Mouse (Mus musculus): Measurements from ENCODE around the gene Phf20. TPM values are rescaled to one million over a fixed set of nuclear protein-coding genes. Genes with fewer than 3 reads are reported as not detected.

The Phf20 gene
- polyA plus RNA-seq, 1 experiment from 2014 or later: 83.9 TPM

DNA sequence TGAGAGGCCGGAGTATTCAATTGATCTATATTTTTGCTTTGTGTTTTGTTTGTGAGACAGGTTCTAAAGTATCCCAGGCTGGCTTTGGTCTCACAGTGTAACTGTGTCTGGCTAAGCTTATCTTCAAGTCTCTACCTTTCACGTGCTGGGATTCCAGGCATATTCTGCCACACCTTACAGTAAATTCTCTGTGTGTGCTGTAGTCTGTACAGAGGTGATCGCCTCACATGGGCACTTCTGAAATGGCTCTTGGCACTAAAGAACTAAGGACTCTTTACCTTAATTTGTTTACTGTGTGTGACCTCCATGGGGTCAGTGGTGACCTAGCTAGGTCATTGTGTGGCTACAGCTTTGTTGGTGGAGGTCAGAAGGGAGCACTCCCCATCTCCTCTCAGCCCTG lies 99.9 kb downstream of the Phf20 start:
- Histone ChIP-seq H3K9ac (ENCODE audit: low read length) (no peak overlapping the region), H3K9me3 (ENCODE audit: control insufficient read depth, low read length) (no peaks in the 10 kb centered on the region), H3K36me3 (ENCODE audit: control insufficient read depth, insufficient read depth, low read length) (peaks cover 7% of the 10 kb centered on the region), H3K4me3 (ENCODE audit: low read depth, low read length) (no peak overlapping the region), H3K27me3 (ENCODE audit: control insufficient read depth, insufficient read depth, low read length) (no peaks in the 10 kb centered on the region), H3K4me1 (ENCODE audit: control insufficient read depth, insufficient read depth, low read length) (no peaks in the 10 kb centered on the region), H3K4me2 (ENCODE audit: low read depth) (no peak overlapping the region), H3K27ac (ENCODE audit: low read depth, low read length) (no peak overlapping the region)
- DNase-seq (ENCODE audit: low spot score) (no peak), ATAC-seq (ENCODE audit: insufficient read depth, low FRiP score, low TSS enrichment) (no peak)
- WGBS: 89% methylated on average over 3 of the region's 3 CpGs

GRCm38 (mm10) chr2:156297653-156298052 lies 101.4 kb downstream of the Phf20 start:
- H3K4me3 ChIP-seq (ENCODE audit: low read depth, low read length): no peak overlapping the region
- H3K4me1 ChIP-seq (ENCODE audit: control insufficient read depth, insufficient read depth, low read length): no peaks in the 10 kb centered on the region
- DNase-seq (ENCODE audit: low spot score) (no peak), ATAC-seq (ENCODE audit: insufficient read depth, low FRiP score, low TSS enrichment) (no peak)
- no peak overlapping the region for H3K27ac ChIP-seq (ENCODE audit: low read depth, low read length)
- H3K36me3 ChIP-seq (ENCODE audit: control insufficient read depth, insufficient read depth, low read length): peaks cover 7% of the 10 kb centered on the region
- no peak overlapping the region for H3K4me2 ChIP-seq (ENCODE audit: low read depth)
- no peak overlapping the region for H3K9ac ChIP-seq (ENCODE audit: low read length)
- WGBS: 89% methylated on average over 3 of the region's 3 CpGs
- no peaks in the 10 kb centered on the region for H3K27me3 ChIP-seq (ENCODE audit: control insufficient read depth, insufficient read depth, low read length)
- no peaks in the 10 kb centered on the region for H3K9me3 ChIP-seq (ENCODE audit: control insufficient read depth, low read length)

GRCm38 (mm10) chr2:156298458-156298857 lies 102.2 kb downstream of the Phf20 start:
- 92% methylated on average over 7 of the region's 7 CpGs for WGBS

GRCm38 (mm10) chr2:156302063-156302462 lies 105.8 kb downstream of the Phf20 start:
- H3K36me3 ChIP-seq (ENCODE audit: control insufficient read depth, insufficient read depth, low read length): peaks cover 5% of the 10 kb centered on the region
- 91% methylated on average over 4 of the region's 4 CpGs for WGBS

More at GRCm38 (mm10) chr2:156298458-156298857, 102.2 kb downstream of the Phf20 start:
- Histone ChIP-seq H3K9me3 (ENCODE audit: control insufficient read depth, low read length) (no peaks in the 10 kb centered on the region), H3K4me2 (ENCODE audit: low read depth) (no peak overlapping the region), H3K4me1 (ENCODE audit: control insufficient read depth, insufficient read depth, low read length) (no peaks in the 10 kb centered on the region), H3K36me3 (ENCODE audit: control insufficient read depth, insufficient read depth, low read length) (peaks cover 7% of the 10 kb centered on the region), H3K27me3 (ENCODE audit: control insufficient read depth, insufficient read depth, low read length) (no peaks in the 10 kb centered on the region), H3K4me3 (ENCODE audit: low read depth, low read length) (no peak overlapping the region), H3K9ac (ENCODE audit: low read length) (no peak overlapping the region), H3K27ac (ENCODE audit: low read depth, low read length) (no peak overlapping the region)
- DNase-seq (ENCODE audit: low spot score): no peak
- ATAC-seq (ENCODE audit: insufficient read depth, low FRiP score, low TSS enrichment): no peak

DNA sequence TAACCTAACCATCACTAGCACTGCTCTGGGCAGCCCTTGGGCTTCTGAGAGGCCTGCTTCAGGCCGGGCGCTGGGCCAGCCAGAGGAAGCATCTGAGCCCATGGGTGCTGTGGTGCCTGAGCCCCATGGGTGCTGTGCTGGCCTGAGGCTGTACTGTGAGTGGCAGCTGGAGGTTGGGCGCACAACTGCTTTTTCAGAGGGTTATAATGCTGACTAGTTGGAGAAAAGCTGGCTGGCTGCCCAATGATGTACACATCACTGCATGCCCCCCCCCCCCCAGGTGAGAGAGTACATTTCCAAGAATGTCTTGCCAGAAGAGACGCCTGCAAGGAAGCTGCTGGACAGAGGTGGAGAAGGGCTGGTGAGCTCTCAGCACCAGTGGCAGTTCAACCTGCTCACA lies 108.1 kb downstream of the Phf20 start:
- Histone ChIP-seq H3K4me3 (ENCODE audit: low read depth, low read length) (no peak overlapping the region), H3K9ac (ENCODE audit: low read length) (no peak overlapping the region), H3K27ac (ENCODE audit: low read depth, low read length) (no peak overlapping the region), H3K4me1 (ENCODE audit: control insufficient read depth, insufficient read depth, low read length) (no peaks in the 10 kb centered on the region), H3K9me3 (ENCODE audit: control insufficient read depth, low read length) (no peaks in the 10 kb centered on the region), H3K27me3 (ENCODE audit: control insufficient read depth, insufficient read depth, low read length) (no peaks in the 10 kb centered on the region), H3K4me2 (ENCODE audit: low read depth) (no peak overlapping the region), H3K36me3 (ENCODE audit: control insufficient read depth, insufficient read depth, low read length) (peaks cover 3% of the 10 kb centered on the region)
- WGBS: 95% methylated on average over 4 of the region's 4 CpGs
- ATAC-seq (ENCODE audit: insufficient read depth, low FRiP score, low TSS enrichment) (no peak), DNase-seq (ENCODE audit: low spot score) (no peak)

More at GRCm38 (mm10) chr2:156302063-156302462, 105.8 kb downstream of the Phf20 start:
- ATAC-seq (ENCODE audit: insufficient read depth, low FRiP score, low TSS enrichment): no peak
- Histone ChIP-seq H3K9me3 (ENCODE audit: control insufficient read depth, low read length) (no peaks in the 10 kb centered on the region), H3K4me2 (ENCODE audit: low read depth) (no peak overlapping the region), H3K27me3 (ENCODE audit: control insufficient read depth, insufficient read depth, low read length) (no peaks in the 10 kb centered on the region), H3K9ac (ENCODE audit: low read length) (no peak overlapping the region), H3K27ac (ENCODE audit: low read depth, low read length) (no peak overlapping the region), H3K4me1 (ENCODE audit: control insufficient read depth, insufficient read depth, low read length) (no peaks in the 10 kb centered on the region), H3K4me3 (ENCODE audit: low read depth, low read length) (no peak overlapping the region)
- DNase-seq (ENCODE audit: low spot score): no peak

GRCm38 (mm10) chr2:156305818-156306217 lies 109.6 kb downstream of the Phf20 start:
- DNase-seq (ENCODE audit: low spot score) (peak; percentile 19), ATAC-seq (ENCODE audit: insufficient read depth, low FRiP score, low TSS enrichment) (no peak)
- WGBS: 89% methylated on average over 2 of the region's 2 CpGs
- Histone ChIP-seq H3K4me3 (ENCODE audit: low read depth, low read length) (no peak overlapping the region), H3K4me2 (ENCODE audit: low read depth) (no peak overlapping the region), H3K9me3 (ENCODE audit: control insufficient read depth, low read length) (no peaks in the 10 kb centered on the region), H3K36me3 (ENCODE audit: control insufficient read depth, insufficient read depth, low read length) (peaks cover 3% of the 10 kb centered on the region), H3K27me3 (ENCODE audit: control insufficient read depth, insufficient read depth, low read length) (no peaks in the 10 kb centered on the region), H3K27ac (ENCODE audit: low read depth, low read length) (no peak overlapping the region), H3K4me1 (ENCODE audit: control insufficient read depth, insufficient read depth, low read length) (no peaks in the 10 kb centered on the region), H3K9ac (ENCODE audit: low read length) (no peak overlapping the region)

DNA sequence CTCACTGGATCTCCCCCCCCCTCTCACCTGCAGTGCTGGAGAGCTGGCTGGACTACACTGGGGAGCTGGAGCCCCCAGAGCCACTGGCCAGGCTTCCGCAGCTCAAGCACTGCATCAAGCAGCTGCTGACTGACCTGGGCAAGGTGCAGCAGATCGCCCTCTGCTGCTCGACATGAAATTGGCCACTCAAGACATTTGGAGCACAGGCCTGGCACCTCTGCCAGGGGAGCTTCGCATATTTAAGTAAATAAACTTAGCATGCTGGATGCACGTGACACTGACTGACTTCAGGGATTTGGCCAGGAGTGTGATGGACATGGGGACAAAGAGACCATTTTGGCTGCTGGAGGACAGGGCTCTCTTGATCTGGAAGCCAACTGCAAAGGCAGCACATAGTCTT lies 111.0 kb downstream of the Phf20 start:
- Histone ChIP-seq H3K36me3 (ENCODE audit: control insufficient read depth, insufficient read depth, low read length) (peaks cover 3% of the 10 kb centered on the region), H3K27me3 (ENCODE audit: control insufficient read depth, insufficient read depth, low read length) (no peaks in the 10 kb centered on the region), H3K4me3 (ENCODE audit: low read depth, low read length) (no peak overlapping the region), H3K9ac (ENCODE audit: low read length) (no peak overlapping the region), H3K4me1 (ENCODE audit: control insufficient read depth, insufficient read depth, low read length) (no peaks in the 10 kb centered on the region), H3K9me3 (ENCODE audit: control insufficient read depth, low read length) (no peaks in the 10 kb centered on the region), H3K27ac (ENCODE audit: low read depth, low read length) (no peak overlapping the region), H3K4me2 (ENCODE audit: low read depth) (no peak overlapping the region)
- WGBS: 70% methylated on average over 5 of the region's 5 CpGs
- peak; percentile 34 for DNase-seq (ENCODE audit: low spot score)
- no peak for ATAC-seq (ENCODE audit: insufficient read depth, low FRiP score, low TSS enrichment)

GRCm38 (mm10) chr2:156309948-156310347 lies 113.7 kb downstream of the Phf20 start:
- H3K9ac ChIP-seq (ENCODE audit: low read length): no peak overlapping the region
- H3K4me1 ChIP-seq (ENCODE audit: control insufficient read depth, insufficient read depth, low read length): no peaks in the 10 kb centered on the region
- WGBS: 94% methylated on average over 5 of the region's 5 CpGs
- no peak overlapping the region for H3K4me2 ChIP-seq (ENCODE audit: low read depth)
- H3K36me3 ChIP-seq (ENCODE audit: control insufficient read depth, insufficient read depth, low read length): no peaks in the 10 kb centered on the region; the same call in 1 of the 2 replicates
- no peaks in the 10 kb centered on the region for H3K27me3 ChIP-seq (ENCODE audit: control insufficient read depth, insufficient read depth, low read length)
- H3K4me3 ChIP-seq (ENCODE audit: low read depth, low read length): no peak overlapping the region
- no peak overlapping the region for H3K27ac ChIP-seq (ENCODE audit: low read depth, low read length)
- H3K9me3 ChIP-seq (ENCODE audit: control insufficient read depth, low read length): no peaks in the 10 kb centered on the region
- ATAC-seq (ENCODE audit: insufficient read depth, low FRiP score, low TSS enrichment) (no peak), DNase-seq (ENCODE audit: low spot score) (no peak)

- Histone ChIP-seq H3K36me3 (ENCODE audit: control insufficient read depth, insufficient read depth, low read length) (no peaks in the 10 kb centered on the region; the same call in 1 of the 2 replicates), H3K27ac (ENCODE audit: low read depth, low read length) (no peak overlapping the region), H3K9me3 (ENCODE audit: control insufficient read depth, low read length) (no peaks in the 10 kb centered on the region), H3K4me2 (ENCODE audit: low read depth) (no peak overlapping the region), H3K4me1 (ENCODE audit: control insufficient read depth, insufficient read depth, low read length) (no peaks in the 10 kb centered on the region), H3K9ac (ENCODE audit: low read length) (no peak overlapping the region), H3K27me3 (ENCODE audit: control insufficient read depth, insufficient read depth, low read length) (no peaks in the 10 kb centered on the region), H3K4me3 (ENCODE audit: low read depth, low read length) (no peak overlapping the region)
- DNase-seq (ENCODE audit: low spot score) (no peak), ATAC-seq (ENCODE audit: insufficient read depth, low FRiP score, low TSS enrichment) (no peak)
- WGBS: 93% methylated on average over 5 of the region's 5 CpGs
These were observed 114.2 kb downstream of the Phf20 start for GRCm38 (mm10) chr2:156310455-156310854.

Data from neural tube, embryonic 11.5 days (tissue).